Mouse (Mus musculus): ENCODE measurements around the gene Ambp. TPM values are rescaled to one million over a fixed set of nuclear protein-coding genes. Genes with fewer than 3 reads are reported as not detected.

Gene Ambp
- polyA plus RNA-seq (2016; fragmentation: Nextera tagmentation; extraction: Ambion mirVana): not detected in 2 replicates

DNA sequence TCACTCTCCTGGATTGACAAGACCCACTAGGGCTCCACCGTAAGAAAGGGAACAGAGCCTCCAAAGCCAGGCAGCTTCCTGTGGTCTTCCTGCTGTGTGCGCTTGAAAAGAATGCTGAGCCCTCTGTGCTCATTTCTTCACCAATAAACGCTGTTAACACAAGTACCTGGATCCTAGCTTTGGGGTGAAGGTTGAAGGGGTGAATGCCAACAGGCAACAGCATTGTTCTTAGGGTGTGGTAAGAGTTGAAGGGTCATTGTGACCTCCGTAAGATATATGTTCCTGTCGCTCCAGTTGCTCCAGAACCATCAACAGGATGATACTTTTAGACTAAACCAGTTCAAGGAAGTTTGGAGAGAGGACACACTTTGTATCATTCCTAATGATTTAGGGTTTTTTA is at the start of gene Ambp:
Gene Ambp (minus strand): TSS at position 101 of the 400 bp plus-strand sequence.
- Histone ChIP-seq H3K36me3 (replicated peaks) (no peaks in the 10 kb centered on the region), H3K9me3 (no peaks in the 10 kb centered on the region), H3K27me3 (ENCODE audit: poor library complexity, severe bottlenecking) (no peaks in the 10 kb centered on the region), H3K4me1 (no peaks in the 10 kb centered on the region), H3K4me3 (no peak within 1 kb of the TSS), H3K27ac (no peak within 1 kb of the TSS)
- WGBS: 61% methylated on average over 5 of the region's 5 CpGs
- no peak for DNase-seq (ENCODE audit: extremely low spot score, low spot score)

GRCm38 (mm10) chr4:63203874-63204273 is 49.3 kb upstream of the Ambp start:
- Histone ChIP-seq H3K4me3 (no peak overlapping the region), H3K9me3 (no peaks in the 10 kb centered on the region), H3K4me1 (no peaks in the 10 kb centered on the region), H3K36me3 (replicated peaks) (no peaks in the 10 kb centered on the region), H3K27ac (no peak overlapping the region), H3K27me3 (ENCODE audit: poor library complexity, severe bottlenecking) (no peaks in the 10 kb centered on the region)
- no peak for DNase-seq (ENCODE audit: extremely low spot score, low spot score)
- 92% methylated on average over 7 of the region's 7 CpGs for WGBS

- no peak for DNase-seq (ENCODE audit: extremely low spot score, low spot score)
- WGBS: 83% methylated on average over 5 of the region's 5 CpGs
- Histone ChIP-seq H3K4me3 (no peak overlapping the region), H3K9me3 (no peaks in the 10 kb centered on the region), H3K27ac (no peak overlapping the region), H3K27me3 (ENCODE audit: poor library complexity, severe bottlenecking) (no peaks in the 10 kb centered on the region), H3K36me3 (replicated peaks) (no peaks in the 10 kb centered on the region), H3K4me1 (no peaks in the 10 kb centered on the region)
Measured at GRCm38 (mm10) chr4:63199366-63199765, 44.8 kb upstream of the Ambp start.

DNA sequence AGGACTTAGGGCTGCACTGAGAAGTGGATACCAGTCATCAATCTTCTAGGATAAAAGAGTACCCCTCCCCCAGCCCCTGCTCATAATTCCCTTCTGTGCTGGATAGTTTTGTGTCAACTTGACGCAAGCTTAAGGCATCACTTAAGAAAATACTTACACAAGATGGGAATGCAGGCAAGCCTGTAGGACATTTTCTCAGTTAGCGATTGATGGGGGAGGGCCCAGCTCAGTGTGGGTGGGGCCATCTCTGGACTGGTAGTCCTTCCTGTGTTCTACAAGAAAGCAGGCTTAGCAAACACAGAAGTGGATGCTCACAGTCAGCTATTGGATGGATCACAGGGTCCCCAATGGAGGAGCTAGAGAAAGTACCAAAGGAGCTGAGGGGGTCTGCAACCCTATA is 39.8 kb upstream of the Ambp start:
- DNase-seq (ENCODE audit: extremely low spot score, low spot score): no peak
- Histone ChIP-seq H3K4me1 (peaks cover 8% of the 10 kb centered on the region; the same call in 1 of the 2 replicates), H3K9me3 (no peaks in the 10 kb centered on the region), H3K36me3 (replicated peaks) (no peaks in the 10 kb centered on the region), H3K27me3 (ENCODE audit: poor library complexity, severe bottlenecking) (no peaks in the 10 kb centered on the region), H3K4me3 (no peak overlapping the region), H3K27ac (no peak overlapping the region)
- 93% methylated on average over 2 of the region's 2 CpGs for WGBS

DNA sequence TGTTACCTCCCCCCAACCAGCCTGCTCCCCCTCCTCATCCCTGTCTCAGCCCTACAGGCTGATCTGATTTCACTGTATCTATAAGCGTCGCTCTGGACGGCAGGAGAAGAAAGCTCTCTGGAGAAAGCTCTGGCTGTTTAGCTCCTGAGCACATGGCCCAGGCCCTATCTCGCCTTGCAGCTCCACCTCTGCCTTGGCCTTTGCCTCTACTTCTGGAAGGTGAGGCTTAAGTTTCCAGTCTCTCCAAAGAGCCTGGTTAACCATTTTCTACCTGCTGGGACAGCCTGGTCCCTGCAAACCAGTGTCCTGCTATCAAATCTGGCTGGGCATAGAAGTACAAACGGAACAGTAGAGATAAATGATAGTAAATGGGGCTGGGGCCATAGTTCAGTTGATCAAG is 37.0 kb upstream of the Ambp start:
- WGBS: 82% methylated on average over 5 of the region's 5 CpGs

GRCm38 (mm10) chr4:63186281-63186870 is 31.8 kb upstream of the Ambp start:
- Histone ChIP-seq H3K27me3 (ENCODE audit: poor library complexity, severe bottlenecking) (no peaks in the 10 kb centered on the region), H3K27ac (peak overlapping the region; percentile 57), H3K9me3 (no peaks in the 10 kb centered on the region), H3K4me3 (no peak overlapping the region), H3K4me1 (peaks cover 17% of the 10 kb centered on the region), H3K36me3 (replicated peaks) (no peaks in the 10 kb centered on the region)
- peak; percentile 19 for DNase-seq (ENCODE audit: extremely low spot score, low spot score)
- WGBS: 67% methylated on average over 21 of the region's 21 CpGs

More for the DNA sequence above, 37.0 kb upstream of the Ambp start:
- Histone ChIP-seq H3K27me3 (ENCODE audit: poor library complexity, severe bottlenecking) (no peaks in the 10 kb centered on the region), H3K9me3 (no peaks in the 10 kb centered on the region), H3K36me3 (replicated peaks) (no peaks in the 10 kb centered on the region), H3K27ac (no peak overlapping the region), H3K4me3 (no peak overlapping the region), H3K4me1 (peaks cover 10% of the 10 kb centered on the region)
- no peak for DNase-seq (ENCODE audit: extremely low spot score, low spot score)

GRCm38 (mm10) chr4:63181556-63181955 is 27.0 kb upstream of the Ambp start:
- Histone ChIP-seq H3K27me3 (ENCODE audit: poor library complexity, severe bottlenecking) (no peaks in the 10 kb centered on the region), H3K4me3 (no peak overlapping the region), H3K36me3 (replicated peaks) (no peaks in the 10 kb centered on the region), H3K27ac (no peak overlapping the region), H3K4me1 (peaks cover 6% of the 10 kb centered on the region), H3K9me3 (no peaks in the 10 kb centered on the region)
- DNase-seq (ENCODE audit: extremely low spot score, low spot score): peak; percentile 47
- WGBS: 13% methylated on average over 5 of the region's 5 CpGs

- Histone ChIP-seq H3K4me3 (no peak within 1 kb of the TSS), H3K27ac (no peak within 1 kb of the TSS), H3K4me1 (no peaks in the 10 kb centered on the region), H3K9me3 (no peaks in the 10 kb centered on the region), H3K27me3 (ENCODE audit: poor library complexity, severe bottlenecking) (peaks cover 29% of the 10 kb centered on the region), H3K36me3 (replicated peaks) (no peaks in the 10 kb centered on the region)
- DNase-seq (ENCODE audit: extremely low spot score, low spot score): no peak
- WGBS: 90% methylated on average over 4 of the region's 4 CpGs
Measured at GRCm38 (mm10) chr4:63171969-63172685, 17.5 kb upstream of the Ambp start, which contains the start of gene Kif12. Kif12 (minus strand) TSS chr4:63172131.

DNA sequence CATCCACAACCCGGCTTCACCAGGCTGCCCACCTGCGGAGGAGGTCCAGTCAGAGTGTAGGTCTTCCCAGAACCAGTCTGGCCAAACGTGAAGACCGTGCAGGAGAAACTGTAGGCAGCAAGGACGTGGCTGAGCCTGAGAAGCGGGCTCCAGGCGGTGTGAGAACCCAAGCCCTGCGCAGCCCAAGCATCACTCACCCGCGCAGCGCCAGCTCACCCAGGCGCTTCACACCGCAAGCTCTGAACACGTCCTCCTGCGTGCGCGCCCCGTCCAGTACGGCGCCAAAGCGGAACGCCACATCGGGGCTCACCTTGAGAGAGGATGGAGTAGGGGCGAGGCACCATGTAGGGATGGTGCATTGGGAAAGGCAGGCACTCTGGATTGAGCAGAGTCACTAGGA is 16.5 kb upstream of the Ambp start:
- 64% methylated on average over 24 of the region's 24 CpGs for WGBS

DNA sequence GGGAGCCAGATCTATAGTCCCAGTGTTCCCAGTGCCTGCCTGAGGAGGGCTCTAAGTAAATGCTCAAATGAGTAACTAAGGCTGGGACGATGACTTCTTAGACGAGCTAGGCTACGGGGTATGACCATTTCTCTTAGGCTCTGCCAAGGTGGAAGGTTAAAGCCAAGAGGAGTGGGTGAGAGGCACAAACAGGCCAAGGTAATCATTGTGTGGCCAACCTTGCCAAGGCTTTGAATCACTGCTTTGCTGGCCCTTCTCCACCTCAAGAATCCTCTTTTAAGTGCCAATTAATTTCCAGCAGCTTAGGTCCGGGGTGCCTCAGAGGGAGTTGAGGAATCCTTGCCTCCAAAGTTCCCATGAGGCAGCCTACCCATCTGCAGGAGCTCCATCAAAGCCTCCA is 15.5 kb upstream of the Ambp start:
- Histone ChIP-seq H3K4me3 (no peak overlapping the region), H3K9me3 (no peaks in the 10 kb centered on the region), H3K36me3 (replicated peaks) (no peaks in the 10 kb centered on the region), H3K4me1 (no peaks in the 10 kb centered on the region), H3K27me3 (ENCODE audit: poor library complexity, severe bottlenecking) (peaks cover 29% of the 10 kb centered on the region), H3K27ac (no peak overlapping the region)
- DNase-seq (ENCODE audit: extremely low spot score, low spot score): no peak
- WGBS: 86% methylated on average over 4 of the region's 4 CpGs

More for the DNA sequence above, 16.5 kb upstream of the Ambp start:
- no peaks in the 10 kb centered on the region for H3K4me1 ChIP-seq
- DNase-seq (ENCODE audit: extremely low spot score, low spot score): no peak
- peaks cover 29% of the 10 kb centered on the region for H3K27me3 ChIP-seq (ENCODE audit: poor library complexity, severe bottlenecking)
- H3K9me3 ChIP-seq: no peaks in the 10 kb centered on the region
- no peak overlapping the region for H3K4me3 ChIP-seq
- no peaks in the 10 kb centered on the region for H3K36me3 ChIP-seq (replicated peaks)
- no peak overlapping the region for H3K27ac ChIP-seq

DNA sequence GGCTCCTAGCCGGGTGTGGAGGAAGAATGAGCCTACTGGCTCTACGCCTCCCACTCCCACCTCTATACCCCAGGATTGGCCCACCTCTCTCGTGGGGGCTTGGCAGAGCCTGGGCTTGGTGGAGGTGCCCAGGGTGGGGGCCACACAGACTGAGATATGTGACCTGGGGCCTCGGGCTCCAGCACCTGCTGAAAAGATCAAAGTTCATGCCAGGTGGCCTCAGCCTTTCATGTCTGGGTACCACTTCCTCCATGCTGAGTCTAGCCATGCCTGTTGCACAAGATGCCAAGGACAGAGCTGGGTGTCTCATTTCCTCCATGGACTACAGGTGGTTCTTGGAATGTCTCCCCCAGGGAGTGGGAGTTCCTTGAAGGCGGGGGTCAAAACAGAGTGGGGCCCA is 11.7 kb upstream of the Ambp start:
- DNase-seq (ENCODE audit: extremely low spot score, low spot score): no peak

GRCm38 (mm10) chr4:63165636-63166035 is 11.0 kb upstream of the Ambp start:
- 92% methylated on average over 4 of the region's 4 CpGs for WGBS
- Histone ChIP-seq H3K9me3 (no peaks in the 10 kb centered on the region), H3K27me3 (ENCODE audit: poor library complexity, severe bottlenecking) (peaks cover 7% of the 10 kb centered on the region), H3K4me3 (no peak overlapping the region), H3K27ac (no peak overlapping the region), H3K36me3 (replicated peaks) (no peaks in the 10 kb centered on the region), H3K4me1 (no peaks in the 10 kb centered on the region)
- no peak for DNase-seq (ENCODE audit: extremely low spot score, low spot score)

More for the DNA sequence above, 11.7 kb upstream of the Ambp start:
- 89% methylated on average over 5 of the region's 5 CpGs for WGBS
- no peaks in the 10 kb centered on the region for H3K9me3 ChIP-seq
- no peaks in the 10 kb centered on the region for H3K36me3 ChIP-seq (replicated peaks)
- H3K4me1 ChIP-seq: no peaks in the 10 kb centered on the region
- H3K27me3 ChIP-seq (ENCODE audit: poor library complexity, severe bottlenecking): peaks cover 14% of the 10 kb centered on the region
- H3K4me3 ChIP-seq: no peak overlapping the region
- no peak overlapping the region for H3K27ac ChIP-seq

DNA sequence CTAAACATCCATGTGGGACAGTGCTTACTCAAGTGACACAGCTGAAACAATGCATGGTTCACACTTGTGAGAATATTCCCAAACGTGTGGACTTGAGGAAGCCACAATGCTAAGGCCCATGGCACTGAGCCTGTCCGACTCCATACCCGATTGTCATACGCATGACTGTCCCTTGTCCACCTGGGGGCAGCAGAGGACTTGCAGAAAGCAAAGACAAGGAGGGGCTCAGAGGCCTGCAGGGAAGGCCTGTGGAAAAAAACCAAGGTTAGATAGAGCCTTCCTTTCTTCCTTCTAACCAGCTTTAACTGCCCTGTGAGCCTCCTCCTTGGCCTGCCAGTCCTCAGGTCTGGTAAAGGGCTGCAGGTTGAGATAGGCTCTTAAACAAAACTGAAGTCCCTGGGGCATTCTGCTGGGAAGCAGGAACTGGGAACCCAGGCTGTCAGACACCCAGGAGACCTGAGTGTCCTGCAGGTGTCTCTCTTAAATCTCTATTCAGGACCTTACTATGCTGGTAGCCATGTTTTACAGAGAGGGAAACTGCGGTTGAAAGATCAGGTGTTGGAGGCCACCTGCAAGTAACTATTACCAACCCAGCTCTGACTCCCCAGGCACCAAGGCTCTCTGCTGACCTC is 4.5 kb upstream of the Ambp start:
- Histone ChIP-seq H3K27ac (0 out of 2 replicates have a peak overlapping the region, but pooled peaks have one; percentile 40), H3K36me3 (replicated peaks) (no peaks in the 10 kb centered on the region), H3K4me3 (no peak overlapping the region), H3K4me1 (no peaks in the 10 kb centered on the region), H3K27me3 (ENCODE audit: poor library complexity, severe bottlenecking) (no peaks in the 10 kb centered on the region), H3K9me3 (no peaks in the 10 kb centered on the region)
- peak; percentile 80 for DNase-seq (ENCODE audit: extremely low spot score, low spot score)
- WGBS: 18% methylated on average over 5 of the region's 5 CpGs

Measured in forebrain, embryonic 10.5 days (tissue).